Mouse (Mus musculus): ENCODE measurements around the gene Cdh22. TPM values are rescaled to one million over a fixed set of nuclear protein-coding genes. Genes with fewer than 3 reads are reported as not detected.

Cdh22 gene
- polyA plus RNA-seq, 1 experiment = 1.5 TPM

- Histone ChIP-seq H3K36me3 (ENCODE audit: control insufficient read depth, insufficient read depth) (no peaks in the 10 kb centered on the region), H3K27me3 (ENCODE audit: control insufficient read depth, insufficient read depth, insufficient read length) (peaks cover 90% of the 10 kb centered on the region), H3K4me3 (no peak overlapping the region), H3K4me2 (ENCODE audit: low read depth) (no peak overlapping the region), H3ac (ENCODE audit: control insufficient read depth, insufficient read length) (no peak overlapping the region), H3K79me2 (ENCODE audit: control insufficient read depth, insufficient read depth) (no peaks in the 10 kb centered on the region)
- no peak for TF ChIP-seq MYOD1 (IDR thresholded peaks at IDR 0.05; ENCODE audit: control insufficient read depth in 1 of 3, insufficient read length in 2 of 3, low read depth in 2 of 3)
- no peak for TF ChIP-seq MAX (IDR thresholded peaks at IDR 0.05; ENCODE audit: low read depth)
- TF ChIP-seq E2F4 (IDR thresholded peaks at IDR 0.05; ENCODE audit: insufficient read depth) = no peak
- TF ChIP-seq TCF3 (IDR thresholded peaks at IDR 0.05; ENCODE audit: insufficient read length, low read depth) = no peak
- no peak for TF ChIP-seq MYOG (IDR thresholded peaks at IDR 0.05; ENCODE audit: control insufficient read depth in 1 of 3, insufficient read depth in 1 of 3, insufficient read length in 2 of 3, low read depth in 2 of 3)
- no peak for TF ChIP-seq USF1 (IDR thresholded peaks at IDR 0.05; ENCODE audit: low read depth)
- no peak for TF ChIP-seq TCF12 (IDR thresholded peaks at IDR 0.05; ENCODE audit: insufficient read depth, poor library complexity, severe bottlenecking)
- TF ChIP-seq SRF (IDR thresholded peaks at IDR 0.05; ENCODE audit: control insufficient read depth, insufficient read length, low read depth) = no peak
- TF ChIP-seq POLR2A (IDR thresholded peaks at IDR 0.05; ENCODE audit: insufficient read length, low read depth) = no peak
- no peak for TF ChIP-seq CEBPB (IDR thresholded peaks at IDR 0.05; ENCODE audit: insufficient read depth, poor library complexity, severe bottlenecking)
- TF ChIP-seq REST (IDR thresholded peaks at IDR 0.05; ENCODE audit: insufficient read depth, insufficient read length) = no peak
These were observed 962 bp downstream of the Cdh22 start for GRCm38 (mm10) chr2:165233491-165234290.

- Histone ChIP-seq H3K36me3 (ENCODE audit: control insufficient read depth, insufficient read depth) (no peaks in the 10 kb centered on the region), H3K27me3 (ENCODE audit: control insufficient read depth, insufficient read depth, insufficient read length) (peaks cover 93% of the 10 kb centered on the region), H3K4me3 (no peak overlapping the region), H3K4me2 (ENCODE audit: low read depth) (no peak overlapping the region), H3K79me2 (ENCODE audit: control insufficient read depth, insufficient read depth) (no peaks in the 10 kb centered on the region), H3ac (ENCODE audit: control insufficient read depth, insufficient read length) (no peak overlapping the region)
- TF ChIP-seq CEBPB (IDR thresholded peaks at IDR 0.05; ENCODE audit: insufficient read depth, poor library complexity, severe bottlenecking) = no peak
- TF ChIP-seq MYOD1 (IDR thresholded peaks at IDR 0.05; ENCODE audit: control insufficient read depth in 1 of 3, insufficient read length in 2 of 3, low read depth in 2 of 3) = no peak
- TF ChIP-seq TCF12 (IDR thresholded peaks at IDR 0.05; ENCODE audit: insufficient read depth, poor library complexity, severe bottlenecking) = no peak
- no peak for TF ChIP-seq POLR2AphosphoS2 (IDR thresholded peaks at IDR 0.05; ENCODE audit: insufficient read length, low read depth)
- no peak for TF ChIP-seq MYOG (IDR thresholded peaks at IDR 0.05; ENCODE audit: control insufficient read depth in 1 of 3, insufficient read depth in 1 of 3, insufficient read length in 2 of 3, low read depth in 2 of 3)
- no peak for TF ChIP-seq POLR2A (IDR thresholded peaks at IDR 0.05; ENCODE audit: insufficient read length, low read depth)
- no peak for TF ChIP-seq MAX (IDR thresholded peaks at IDR 0.05; ENCODE audit: low read depth)
- no peak for TF ChIP-seq REST (IDR thresholded peaks at IDR 0.05; ENCODE audit: insufficient read depth, insufficient read length)
- no peak for TF ChIP-seq SRF (IDR thresholded peaks at IDR 0.05; ENCODE audit: control insufficient read depth, insufficient read length, low read depth)
- TF ChIP-seq USF1 (IDR thresholded peaks at IDR 0.05; ENCODE audit: low read depth) = no peak
- TF ChIP-seq E2F4 (IDR thresholded peaks at IDR 0.05; ENCODE audit: insufficient read depth) = no peak
- no peak for TF ChIP-seq TCF3 (IDR thresholded peaks at IDR 0.05; ENCODE audit: insufficient read length, low read depth)
These were observed 5.6 kb downstream of the Cdh22 start for GRCm38 (mm10) chr2:165229050-165229449.

- TF ChIP-seq POLR2A (IDR thresholded peaks at IDR 0.05; ENCODE audit: insufficient read length, low read depth) (no peak), CEBPB (IDR thresholded peaks at IDR 0.05; ENCODE audit: insufficient read depth, poor library complexity, severe bottlenecking) (no peak), REST (IDR thresholded peaks at IDR 0.05; ENCODE audit: insufficient read depth, insufficient read length) (no peak), MYOD1 (IDR thresholded peaks at IDR 0.05; ENCODE audit: control insufficient read depth in 1 of 3, insufficient read length in 2 of 3, low read depth in 2 of 3) (no peak)
- Histone ChIP-seq H3K36me3 (ENCODE audit: control insufficient read depth, insufficient read depth) (no peaks in the 10 kb centered on the region), H3K27me3 (ENCODE audit: control insufficient read depth, insufficient read depth, insufficient read length) (peaks cover 87% of the 10 kb centered on the region), H3K79me2 (ENCODE audit: control insufficient read depth, insufficient read depth) (no peaks in the 10 kb centered on the region), H3K4me3 (no peak overlapping the region), H3K4me2 (ENCODE audit: low read depth) (no peak overlapping the region), H3ac (ENCODE audit: control insufficient read depth, insufficient read length) (no peak overlapping the region)
These were observed 10.8 kb downstream of the Cdh22 start for GRCm38 (mm10) chr2:165223837-165224236.

GRCm38 (mm10) chr2:165221952-165222351 lies 12.7 kb downstream of the Cdh22 start:
- Histone ChIP-seq H3ac (ENCODE audit: control insufficient read depth, insufficient read length) (no peak overlapping the region), H3K27me3 (ENCODE audit: control insufficient read depth, insufficient read depth, insufficient read length) (peaks cover 81% of the 10 kb centered on the region), H3K4me3 (no peak overlapping the region), H3K4me2 (ENCODE audit: low read depth) (no peak overlapping the region), H3K36me3 (ENCODE audit: control insufficient read depth, insufficient read depth) (no peaks in the 10 kb centered on the region), H3K79me2 (ENCODE audit: control insufficient read depth, insufficient read depth) (no peaks in the 10 kb centered on the region)
- TF ChIP-seq USF1 (IDR thresholded peaks at IDR 0.05; ENCODE audit: low read depth) (no peak), POLR2A (IDR thresholded peaks at IDR 0.05; ENCODE audit: insufficient read length, low read depth) (no peak), SRF (IDR thresholded peaks at IDR 0.05; ENCODE audit: control insufficient read depth, insufficient read length, low read depth) (no peak), POLR2AphosphoS2 (IDR thresholded peaks at IDR 0.05; ENCODE audit: insufficient read length, low read depth) (no peak), REST (IDR thresholded peaks at IDR 0.05; ENCODE audit: insufficient read depth, insufficient read length) (no peak), MYOG (IDR thresholded peaks at IDR 0.05; ENCODE audit: control insufficient read depth in 1 of 3, insufficient read depth in 1 of 3, insufficient read length in 2 of 3, low read depth in 2 of 3) (no peak), TCF12 (IDR thresholded peaks at IDR 0.05; ENCODE audit: insufficient read depth, poor library complexity, severe bottlenecking) (no peak), TCF3 (IDR thresholded peaks at IDR 0.05; ENCODE audit: insufficient read length, low read depth) (no peak), MYOD1 (IDR thresholded peaks at IDR 0.05; ENCODE audit: control insufficient read depth in 1 of 3, insufficient read length in 2 of 3, low read depth in 2 of 3) (no peak), MAX (IDR thresholded peaks at IDR 0.05; ENCODE audit: low read depth) (no peak), CEBPB (IDR thresholded peaks at IDR 0.05; ENCODE audit: insufficient read depth, poor library complexity, severe bottlenecking) (no peak), E2F4 (IDR thresholded peaks at IDR 0.05; ENCODE audit: insufficient read depth) (no peak)

Data from myocyte (in vitro differentiated cells).